ENCODE assay signal across 13 mouse cellular contexts in the genomic region with DNA sequence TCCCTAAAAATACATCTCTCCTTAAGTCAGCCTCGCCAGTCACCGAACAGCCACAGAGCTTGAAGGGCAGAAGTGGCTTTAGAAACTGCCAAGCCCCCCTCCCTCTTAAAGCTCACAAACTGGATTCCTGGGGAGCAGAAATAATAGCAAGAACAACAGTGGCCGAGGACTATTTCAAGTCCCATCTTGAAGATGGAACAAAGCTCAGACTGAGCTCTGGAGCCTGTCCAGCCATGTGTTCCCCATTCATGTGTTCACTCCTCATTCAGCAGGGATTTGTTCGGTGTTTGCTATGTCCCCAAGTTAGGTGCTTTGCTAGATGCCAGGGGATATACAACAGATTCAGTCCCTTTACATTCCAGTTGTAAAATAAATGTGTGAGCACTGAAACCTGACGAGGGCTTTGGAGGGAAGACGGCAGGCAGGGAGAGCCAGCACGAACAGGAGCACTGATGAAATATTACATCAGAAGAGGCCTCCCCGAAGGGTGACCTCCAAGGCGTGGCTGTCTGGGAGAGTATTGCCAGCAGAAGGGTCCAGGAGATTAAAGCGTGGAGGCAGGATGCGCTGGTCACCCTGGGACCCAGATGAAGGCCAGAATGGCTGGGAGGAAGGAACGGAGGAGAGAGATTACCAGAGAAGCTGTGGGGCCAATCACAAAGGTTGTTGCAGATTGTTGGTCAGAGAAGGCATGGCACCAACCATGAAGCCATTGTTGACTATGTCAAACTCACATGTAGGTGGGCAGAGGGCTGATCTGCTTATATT. TPM values are rescaled to one million over a fixed set of nuclear protein-coding genes. Genes with fewer than 3 reads are reported as not detected.
DNase-seq lines count a peak whose midpoint lies in the region; ATAC-seq and TF ChIP-seq lines count a peak whose summit lies in the region.
"Had no signal": no experiment of that assay in that cellular context is flagged by ENCODE, and none has a peak within 500 bp of the region (broad histone marks: within the 10 kb centered on the region; RNA-seq: fewer than 3 reads in every experiment).

No protein-coding gene starts in this region.

- no peak overlapping the region for H3K9ac ChIP-seq in forebrain, embryonic 15.5 days (replicated peaks)
- H3K9ac ChIP-seq in hindbrain, postnatal 0 days (replicated peaks; ENCODE audit: low read length): no peak overlapping the region
- H3K9ac ChIP-seq in hindbrain, embryonic 13.5 days: no peak overlapping the region
- H3K9ac ChIP-seq in limb, embryonic 14.5 days (ENCODE audit: low read depth, low read length, severe bottlenecking): no peak overlapping the region
- H3K9ac ChIP-seq: hindbrain, embryonic 15.5 days; liver, embryonic 13.5 days had no signal

- no peak overlapping the region for H3K4me3 ChIP-seq in forebrain, embryonic 10.5 days
- no peak overlapping the region for H3K4me3 ChIP-seq in forebrain, embryonic 15.5 days
- H3K4me3 ChIP-seq in hindbrain, postnatal 0 days (ENCODE audit: low read length): no peak overlapping the region
- H3K4me3 ChIP-seq in hindbrain, embryonic 13.5 days: no peak overlapping the region
- H3K4me3 ChIP-seq in limb, embryonic 14.5 days (replicated peaks; ENCODE audit: low read length): no peak overlapping the region
- H3K4me3 ChIP-seq: hindbrain, embryonic 15.5 days; liver, embryonic 13.5 days; megakaryocyte, embryonic 14.5 days had no signal

- no peak for TF ChIP-seq POLR2A in brain, embryonic 14.5 days (IDR thresholded peaks at IDR 0.05; ENCODE audit: borderline replicate concordance, extremely low read depth, insufficient read depth, insufficient read length, poor library complexity, severe bottlenecking)
- no peak for TF ChIP-seq POLR2A in limb, embryonic 14.5 days (IDR thresholded peaks at IDR 0.05; ENCODE audit: borderline replicate concordance, extremely low read depth, insufficient read depth, insufficient read length)

- no peak for DNase-seq in forebrain, embryonic 10.5 days (ENCODE audit: extremely low spot score, low spot score)
- DNase-seq in hindbrain, postnatal 0 days (ENCODE audit: low spot score): peak; percentile 42
- peak; percentile 59 for DNase-seq in brain, embryonic 14.5 days (ENCODE audit: low read depth)
- DNase-seq in limb, embryonic 14.5 days (ENCODE audit: low spot score): no peak
- no peak for DNase-seq in frontal cortex, postnatal 25 days (ENCODE audit: low spot score in 2 of 2)
- no peak for DNase-seq in adrenal gland, adult 8-10 months
- DNase-seq: cerebellum, postnatal 14 days; liver, embryonic 13.5 days; right cerebral cortex, postnatal 4 days had no signal

- peaks cover 6% of the 10 kb centered on the region for H3K36me3 ChIP-seq in forebrain, embryonic 10.5 days (replicated peaks)
- no peaks in the 10 kb centered on the region for H3K36me3 ChIP-seq in forebrain, embryonic 15.5 days
- H3K36me3 ChIP-seq in hindbrain, postnatal 0 days (ENCODE audit: insufficient read depth, low read length): no peaks in the 10 kb centered on the region
- no peaks in the 10 kb centered on the region for H3K36me3 ChIP-seq in hindbrain, embryonic 13.5 days
- H3K36me3 ChIP-seq in limb, embryonic 14.5 days (ENCODE audit: control insufficient read depth, insufficient read depth, low read length): peaks cover 25% of the 10 kb centered on the region
- H3K36me3 ChIP-seq: hindbrain, embryonic 15.5 days; liver, embryonic 13.5 days had no signal

- H3K4me2 ChIP-seq in forebrain, embryonic 15.5 days (replicated peaks): no peak overlapping the region
- H3K4me2 ChIP-seq in hindbrain, postnatal 0 days (ENCODE audit: low read depth, low read length): no peak overlapping the region
- no peak overlapping the region for H3K4me2 ChIP-seq in hindbrain, embryonic 13.5 days
- no peak overlapping the region for H3K4me2 ChIP-seq in limb, embryonic 14.5 days (replicated peaks; ENCODE audit: low read depth, low read length, severe bottlenecking)
- H3K4me2 ChIP-seq: hindbrain, embryonic 15.5 days; liver, embryonic 13.5 days had no signal

- no peak for TF ChIP-seq CTCF in hindbrain, postnatal 0 days (IDR thresholded peaks at IDR 0.05; ENCODE audit: low read depth)
- no peak for TF ChIP-seq CTCF in brain, embryonic 14.5 days (IDR thresholded peaks at IDR 0.05; ENCODE audit: borderline replicate concordance, extremely low read depth, insufficient read depth, insufficient read length)

- 67% methylated on average over 12 of the region's 12 CpGs for WGBS in forebrain, embryonic 10.5 days
- WGBS in forebrain, embryonic 15.5 days: 46% methylated on average over 12 of the region's 12 CpGs
- WGBS in hindbrain, postnatal 0 days: 45% methylated on average over 12 of the region's 12 CpGs
- WGBS in hindbrain, embryonic 13.5 days: 70% methylated on average over 12 of the region's 12 CpGs
- 58% methylated on average over 12 of the region's 12 CpGs for WGBS in limb, embryonic 14.5 days

- no peaks in the 10 kb centered on the region for H3K9me3 ChIP-seq in forebrain, embryonic 10.5 days
- H3K9me3 ChIP-seq in forebrain, embryonic 15.5 days: no peaks in the 10 kb centered on the region
- no peaks in the 10 kb centered on the region for H3K9me3 ChIP-seq in hindbrain, postnatal 0 days (ENCODE audit: low read length)
- H3K9me3 ChIP-seq in hindbrain, embryonic 13.5 days: no peaks in the 10 kb centered on the region
- no peaks in the 10 kb centered on the region for H3K9me3 ChIP-seq in limb, embryonic 14.5 days (ENCODE audit: control insufficient read depth, low read length)
- H3K9me3 ChIP-seq: hindbrain, embryonic 15.5 days; liver, embryonic 13.5 days; megakaryocyte, embryonic 14.5 days had no signal

- peak overlapping the region; percentile 54 for H3K27ac ChIP-seq in forebrain, embryonic 10.5 days
- no peak overlapping the region for H3K27ac ChIP-seq in forebrain, embryonic 15.5 days (replicated peaks)
- H3K27ac ChIP-seq in hindbrain, postnatal 0 days: 0 out of 2 replicates have a peak overlapping the region, but pooled peaks have one; percentile 7
- H3K27ac ChIP-seq in hindbrain, embryonic 13.5 days: no peak overlapping the region
- 0 out of 2 replicates have a peak overlapping the region, but pooled peaks have one; percentile 39 for H3K27ac ChIP-seq in limb, embryonic 14.5 days (replicated peaks; ENCODE audit: low read depth, low read length)
- H3K27ac ChIP-seq: hindbrain, embryonic 15.5 days; liver, embryonic 13.5 days had no signal

- ATAC-seq in forebrain, embryonic 15.5 days (replicated peaks): no peak
- 0 out of 2 replicates have a peak, but pooled peaks have one; percentile 14 for ATAC-seq in hindbrain, postnatal 0 days
- no peak for ATAC-seq in hindbrain, embryonic 13.5 days (ENCODE audit: low FRiP score)
- ATAC-seq in limb, embryonic 14.5 days (ENCODE audit: low FRiP score, low read depth): no peak

- H3K27me3 ChIP-seq in forebrain, embryonic 10.5 days (ENCODE audit: poor library complexity, severe bottlenecking): no peaks in the 10 kb centered on the region
- H3K27me3 ChIP-seq in forebrain, embryonic 15.5 days: no peaks in the 10 kb centered on the region
- H3K27me3 ChIP-seq in hindbrain, postnatal 0 days (ENCODE audit: insufficient read depth, low read length): no peaks in the 10 kb centered on the region
- no peaks in the 10 kb centered on the region for H3K27me3 ChIP-seq in hindbrain, embryonic 13.5 days
- no peaks in the 10 kb centered on the region for H3K27me3 ChIP-seq in limb, embryonic 14.5 days (ENCODE audit: control insufficient read depth, insufficient read depth, low read length)
- H3K27me3 ChIP-seq: hindbrain, embryonic 15.5 days; liver, embryonic 13.5 days; megakaryocyte, embryonic 14.5 days had no signal

- H3K4me1 ChIP-seq in forebrain, embryonic 10.5 days: peaks cover 51% of the 10 kb centered on the region
- peaks cover 18% of the 10 kb centered on the region for H3K4me1 ChIP-seq in forebrain, embryonic 15.5 days
- peaks cover 18% of the 10 kb centered on the region for H3K4me1 ChIP-seq in hindbrain, postnatal 0 days (ENCODE audit: insufficient read depth, low read length)
- peaks cover 33% of the 10 kb centered on the region for H3K4me1 ChIP-seq in hindbrain, embryonic 13.5 days (replicated peaks)
- peaks cover 39% of the 10 kb centered on the region for H3K4me1 ChIP-seq in limb, embryonic 14.5 days (ENCODE audit: control insufficient read depth, insufficient read depth, low read length)

RNA-seq across cellular contexts. Expression of a gene that starts 36.0 kb away (rescaled TPM):
- 30.0 TPM in 2 replicates for polyA plus RNA-seq in forebrain, embryonic 10.5 days (2016; fragmentation: Nextera tagmentation; extraction: Ambion mirVana)
- polyA plus RNA-seq in forebrain, embryonic 15.5 days (2015; fragmentation: Nextera tagmentation; extraction: Ambion mirVana): 22.2 TPM in 2 replicates
- total RNA-seq in hindbrain, postnatal 0 days (2014; rRNA removed): 56.1 and 78.3 TPM in 2 replicates
- polyA plus RNA-seq in hindbrain, postnatal 0 days (2015; fragmentation: Nextera tagmentation; extraction: Ambion mirVana): 28.6 and 28.9 TPM in 2 replicates
- polyA plus RNA-seq in hindbrain, embryonic 13.5 days (2015; fragmentation: Nextera tagmentation; extraction: Ambion mirVana): 23.9 and 24.7 TPM in 2 replicates
- 16.9 and 20.2 TPM in 2 replicates for polyA plus RNA-seq in brain, embryonic 14.5 days (2012; rRNA removed)
- polyA plus RNA-seq in limb, embryonic 14.5 days (2012; rRNA removed): 109 and 116 TPM in 2 replicates
- polyA plus RNA-seq in limb, embryonic 14.5 days (2014; fragmentation: Nextera tagmentation; extraction: Ambion mirVana): 160 and 161 TPM in 2 replicates
- 100 to 1,000 TPM; 203 to 240 (median 218) TPM for total RNA-seq in adrenal gland, adult 8-10 months (2022)

Comparison
In these comparisons a context has a peak if more than half of its experiments do, and no peak if none do; other contexts are left out.
1. H3K27ac ChIP-seq: peak in forebrain, embryonic 10.5 days (single experiment), hindbrain, postnatal 0 days (single experiment) and limb, embryonic 14.5 days (single experiment); none in forebrain, embryonic 15.5 days (single experiment) and hindbrain, embryonic 13.5 days (single experiment).
2. DNase-seq: peak in hindbrain, postnatal 0 days (single experiment) and brain, embryonic 14.5 days (single experiment); none in forebrain, embryonic 10.5 days (single experiment), limb, embryonic 14.5 days (single experiment), frontal cortex, postnatal 25 days (0 of 2) and adrenal gland, adult 8-10 months (single experiment).